Mouse (Mus musculus): ENCODE measurements around the gene 2610528J11Rik.

The 2610528J11Rik gene

DNA sequence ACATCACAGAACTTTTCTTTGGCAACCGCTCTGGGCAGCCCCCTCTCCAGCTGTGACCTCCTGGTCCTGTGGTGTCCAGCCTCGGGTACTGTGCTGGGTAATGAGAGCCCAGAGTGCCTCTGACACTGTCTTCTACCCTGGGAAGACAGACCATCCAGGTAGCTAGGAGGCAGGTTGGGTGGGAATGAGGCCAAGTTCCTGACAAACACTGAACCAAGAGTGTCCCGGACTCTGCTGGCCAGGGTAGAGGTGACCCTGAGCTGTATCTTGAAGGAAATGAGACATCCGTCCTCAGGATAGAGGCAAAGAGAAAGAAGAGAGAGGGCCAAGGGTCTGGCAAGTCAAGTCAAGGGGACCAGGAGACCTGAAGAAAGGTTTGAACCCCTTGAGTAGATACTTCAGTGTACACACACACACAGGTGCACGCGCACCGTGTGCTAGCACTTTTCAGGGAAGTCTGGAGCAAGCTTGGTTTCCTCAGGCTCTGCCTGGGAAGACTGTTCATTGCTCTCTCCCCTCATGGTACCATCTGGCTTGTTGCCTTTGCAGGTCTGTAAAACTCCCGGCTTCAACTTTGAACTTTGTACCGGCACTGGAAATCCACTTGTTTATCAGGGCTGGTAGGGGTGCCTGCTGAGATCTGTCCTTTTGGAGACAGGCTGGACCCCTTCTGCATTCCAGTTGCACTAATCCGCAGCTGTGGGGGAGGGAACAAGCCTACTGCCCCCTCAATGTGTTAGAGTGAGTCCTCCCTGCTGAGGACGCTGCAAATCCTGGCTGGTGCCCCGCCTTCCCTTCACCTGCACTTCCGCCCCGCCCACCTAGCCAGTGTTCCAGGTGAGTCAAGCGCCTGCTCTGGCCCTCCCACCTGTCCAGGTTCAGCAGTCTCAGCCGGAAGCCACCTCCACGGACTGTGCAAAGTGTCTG lies at the start of gene 2610528J11Rik:
2610528J11Rik (plus strand) TSS at position 592 of the 927 bp plus-strand sequence.
- TF ChIP-seq GATA4 (IDR thresholded peaks at IDR 0.05; ENCODE audit: insufficient replicate concordance, low read length) = no peak

- peak; percentile 47; the same call in 1 of the 2 replicates for TF ChIP-seq GATA4 (IDR thresholded peaks at IDR 0.05; ENCODE audit: insufficient replicate concordance, low read length)
These were observed 37.1 kb upstream of the 2610528J11Rik start, which contains the start of gene Tie1 for GRCm38 (mm10) chr4:118489717-118490132. Gene Tie1, minus strand, starts transcription at chr4:118490061.

- TF ChIP-seq GATA4 (IDR thresholded peaks at IDR 0.05; ENCODE audit: insufficient replicate concordance, low read length) = no peak
These were observed 36.3 kb upstream of the 2610528J11Rik start for GRCm38 (mm10) chr4:118490461-118490860.

GRCm38 (mm10) chr4:118500171-118500724 lies 26.6 kb upstream of the 2610528J11Rik start:
- no peak for TF ChIP-seq GATA4 (IDR thresholded peaks at IDR 0.05; ENCODE audit: insufficient replicate concordance, low read length)

GRCm38 (mm10) chr4:118500792-118501191 lies 26.0 kb upstream of the 2610528J11Rik start:
- TF ChIP-seq GATA4 (IDR thresholded peaks at IDR 0.05; ENCODE audit: insufficient replicate concordance, low read length) = no peak

GRCm38 (mm10) chr4:118505551-118505950 lies 21.2 kb upstream of the 2610528J11Rik start:
- no peak for TF ChIP-seq GATA4 (IDR thresholded peaks at IDR 0.05; ENCODE audit: insufficient replicate concordance, low read length)

DNA sequence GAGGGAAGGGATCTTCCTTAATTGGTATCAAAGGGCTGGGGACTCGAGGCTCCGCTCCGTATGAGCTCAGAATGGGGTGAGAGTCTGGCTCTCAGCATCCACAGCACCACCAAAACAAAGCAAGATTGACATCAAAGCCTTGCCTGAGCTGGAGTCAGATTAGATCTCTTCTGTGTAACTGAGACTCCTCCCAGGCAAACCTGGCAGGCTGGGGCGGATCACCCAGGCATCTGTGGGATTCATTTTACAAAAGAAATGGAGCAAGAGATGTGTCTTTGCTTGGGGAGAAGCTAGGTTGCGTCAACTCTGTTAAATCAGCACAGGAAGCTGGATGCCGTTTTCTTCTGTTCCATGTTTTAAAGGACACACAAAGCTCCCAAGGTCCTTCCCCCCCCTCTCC lies 17.7 kb upstream of the 2610528J11Rik start:
- TF ChIP-seq GATA4 (IDR thresholded peaks at IDR 0.05; ENCODE audit: insufficient replicate concordance, low read length) = no peak

DNA sequence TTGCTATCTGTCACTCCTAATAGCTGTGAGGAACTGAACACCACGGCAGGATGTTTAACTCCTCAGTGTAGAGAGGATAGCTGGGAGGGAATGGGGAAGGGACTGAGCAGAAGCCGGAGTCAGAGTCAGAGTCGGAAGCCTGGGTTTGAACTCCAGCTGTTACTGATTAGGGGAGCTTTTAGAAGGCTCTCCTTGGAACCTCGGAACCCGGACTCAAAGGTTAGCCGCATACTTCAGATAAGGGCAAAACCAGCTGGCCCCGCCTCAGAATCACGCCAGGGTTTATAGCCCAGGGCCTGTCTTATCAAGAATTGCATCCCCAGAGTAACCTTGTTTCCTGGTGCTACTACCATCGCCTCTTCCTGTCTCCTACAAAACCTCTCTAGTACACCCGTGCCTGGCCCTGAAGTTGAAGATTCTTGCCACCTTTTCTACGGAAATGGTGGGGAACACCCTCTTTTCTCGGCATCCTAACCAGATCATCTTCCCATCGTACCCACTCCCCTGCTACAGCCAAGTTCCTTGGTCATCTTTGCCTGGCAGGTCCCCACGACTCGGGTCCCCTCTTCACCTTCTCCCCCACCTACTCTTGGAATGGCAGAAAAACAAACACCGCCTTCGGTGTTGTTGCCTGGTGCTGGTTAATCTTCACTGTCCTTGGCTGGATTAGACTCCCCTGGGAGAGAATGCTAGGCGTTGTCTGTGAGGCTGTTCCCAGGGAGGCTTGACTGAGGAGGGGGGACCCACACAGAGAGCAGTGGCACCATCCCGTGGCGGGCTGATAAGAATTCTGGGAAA lies 9.9 kb upstream of the 2610528J11Rik start:
- peak; percentile 42; the same call in 1 of the 2 replicates for TF ChIP-seq GATA4 (IDR thresholded peaks at IDR 0.05; ENCODE audit: insufficient replicate concordance, low read length)

GRCm38 (mm10) chr4:118517497-118518146 lies 9.2 kb upstream of the 2610528J11Rik start:
- TF ChIP-seq GATA4 (IDR thresholded peaks at IDR 0.05; ENCODE audit: insufficient replicate concordance, low read length) = no peak

GRCm38 (mm10) chr4:118518208-118518607 lies 8.6 kb upstream of the 2610528J11Rik start:
- TF ChIP-seq GATA4 (IDR thresholded peaks at IDR 0.05; ENCODE audit: insufficient replicate concordance, low read length) = no peak

DNA sequence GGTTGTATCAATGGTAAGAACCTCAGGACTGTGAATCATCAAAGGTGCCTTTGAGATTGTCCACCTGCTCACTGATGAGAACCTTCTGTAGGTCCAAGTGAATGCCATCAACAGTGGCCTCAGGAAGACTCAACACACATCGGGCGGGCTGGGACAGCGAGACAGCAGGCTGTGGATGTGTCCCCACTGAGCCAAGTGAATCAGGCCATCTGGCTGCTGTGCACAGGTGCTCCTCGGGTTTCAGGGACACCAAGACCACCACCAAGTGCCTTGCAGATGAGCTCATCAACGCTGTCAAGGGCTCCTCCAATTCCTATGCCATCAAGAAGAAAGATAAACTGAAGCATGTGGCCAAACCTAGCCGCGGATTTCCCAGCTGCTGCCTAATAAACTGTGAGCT lies 4.6 kb upstream of the 2610528J11Rik start:
- no peak for TF ChIP-seq GATA4 (IDR thresholded peaks at IDR 0.05; ENCODE audit: insufficient replicate concordance, low read length)

DNA sequence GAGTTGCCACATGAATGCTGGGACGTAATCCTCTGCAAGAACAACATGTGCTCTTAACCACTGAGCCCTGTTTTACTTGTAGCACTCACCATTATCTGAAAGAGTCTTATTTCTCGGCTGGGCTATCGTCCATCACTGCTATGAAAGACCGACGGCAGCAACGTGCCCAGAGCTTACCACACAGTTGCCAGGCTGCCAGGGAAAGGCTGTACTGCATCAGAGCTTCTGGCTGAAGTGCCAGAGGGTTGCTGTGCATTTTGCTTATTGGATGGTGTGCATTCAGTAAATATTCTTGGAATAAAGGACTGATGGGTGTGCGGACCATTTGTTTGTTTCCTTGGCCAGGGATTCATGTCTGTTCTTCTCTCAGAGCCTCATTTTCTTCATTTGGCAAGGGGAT lies 2.8 kb upstream of the 2610528J11Rik start:
- TF ChIP-seq GATA4 (IDR thresholded peaks at IDR 0.05; ENCODE audit: insufficient replicate concordance, low read length) = no peak

DNA sequence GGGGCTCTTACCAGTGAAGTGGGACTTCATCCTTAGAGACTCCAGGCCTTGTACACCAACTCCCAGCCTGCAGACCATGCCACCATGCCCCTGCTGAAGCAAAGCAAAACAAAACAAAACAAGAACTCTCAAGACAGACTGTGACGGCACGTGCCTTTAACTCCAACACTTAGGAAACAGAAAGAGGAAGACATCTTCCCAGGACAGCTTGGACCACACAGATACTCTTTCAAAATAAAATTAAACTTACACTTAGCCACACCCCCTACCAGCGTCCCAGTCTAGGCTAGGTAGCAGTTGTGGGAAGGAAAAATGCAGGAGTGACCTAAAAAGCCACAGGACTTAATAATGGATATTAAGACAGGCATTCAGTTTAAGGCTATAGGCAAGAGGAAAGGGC lies 1.0 kb upstream of the 2610528J11Rik start:
- TF ChIP-seq GATA4 (IDR thresholded peaks at IDR 0.05; ENCODE audit: insufficient replicate concordance, low read length) = no peak

GRCm38 (mm10) chr4:118527335-118527681 lies 509 bp downstream of the 2610528J11Rik start:
- no peak for TF ChIP-seq GATA4 (IDR thresholded peaks at IDR 0.05; ENCODE audit: insufficient replicate concordance, low read length)

GRCm38 (mm10) chr4:118527720-118528119 lies 921 bp downstream of the 2610528J11Rik start:
- no peak for TF ChIP-seq GATA4 (IDR thresholded peaks at IDR 0.05; ENCODE audit: insufficient replicate concordance, low read length)

All from liver, adult (tissue).